Mouse (Mus musculus) C2C12 (cell line): ENCODE data around the gene Tcf7l1.

Experiments used
- CEBPB ChIP-seq: IDR thresholded peaks from one replicate; pipeline ENCODE4 v1.6.1; 2011; ENCODE audit warnings: low read depth, mild to moderate bottlenecking, control low read depth, moderate library complexity
- CTCF ChIP-seq: IDR thresholded peaks from one replicate; pipeline ENCODE4 v1.5.1; 2011; ENCODE audit not compliant: control insufficient read depth, insufficient read depth, insufficient read length
- MYOD1 ChIP-seq: IDR thresholded peaks from one replicate; pipeline ENCODE4 v1.6.1; 2011; ENCODE audit warnings: low read depth; ENCODE audit not compliant: control insufficient read depth, insufficient read length
- USF1 ChIP-seq: IDR thresholded peaks from one replicate; pipeline ENCODE4 v1.6.1; 2011; ENCODE audit warnings: low read depth, mild to moderate bottlenecking, control low read depth, moderate library complexity

DNA sequence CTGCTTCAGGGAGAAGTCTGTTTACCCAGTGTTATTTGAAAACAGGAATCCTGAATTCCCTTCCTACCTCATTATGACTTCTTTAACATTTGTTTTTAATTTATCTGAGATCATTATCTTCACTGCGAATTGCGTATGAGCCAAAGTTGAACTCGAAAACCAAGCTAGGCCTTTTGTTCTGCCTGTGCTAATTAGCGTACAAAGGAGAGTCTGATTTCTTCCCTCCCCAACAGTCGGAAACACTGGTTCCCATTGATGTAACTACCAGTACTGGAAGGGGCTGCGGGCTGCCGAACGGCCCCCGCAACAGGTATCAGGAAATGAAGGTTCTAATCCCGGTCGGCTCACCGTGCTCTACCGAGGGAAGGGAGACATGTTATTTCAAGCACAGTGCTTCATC lies 19.7 kb downstream of the Tcf7l1 start:
- TF ChIP-seq CTCF: no peak
- TF ChIP-seq USF1: no peak
- TF ChIP-seq MYOD1: no peak
- no peak for TF ChIP-seq CEBPB
